Mouse (Mus musculus) liver, embryonic 16.5 days (tissue): ENCODE results near the gene Wdfy3. TPM values are rescaled to one million over a fixed set of nuclear protein-coding genes. Genes with fewer than 3 reads are reported as not detected.

Experiments
- ATAC-seq: fragments of 200-750 bp; cut with Nextera tagmentation; 2 replicates; pipeline ENCODE4 v1.8.0; 2017; ENCODE audit warnings: low read depth, mild to moderate bottlenecking, moderate number of reproducible peaks, moderate library complexity
- H3K27ac ChIP-seq: fragments of 300-500 bp; sonication (generic); 2 replicates; pipeline ENCODE4 v1.5.1; 2014; ENCODE audit warnings: mild to moderate bottlenecking, low read length
- H3K27me3 ChIP-seq: fragments of 300-500 bp; sonication (generic); 2 replicates; pipeline ENCODE4 v1.6.1; 2014; ENCODE audit warnings: low read depth, low read length, mixed read lengths; ENCODE audit not compliant: control insufficient read depth, insufficient read depth
- H3K36me3 ChIP-seq: fragments of 300-500 bp; sonication (generic); 2 replicates; pipeline ENCODE4 v1.6.1; 2014; ENCODE audit warnings: mild to moderate bottlenecking; ENCODE audit not compliant: control insufficient read depth, insufficient read depth
- H3K4me1 ChIP-seq: fragments of 300-500 bp; sonication (generic); 2 replicates; pipeline ENCODE4 v1.6.1; 2014; ENCODE audit warnings: low read depth, low read length, mixed read lengths; ENCODE audit not compliant: control insufficient read depth
- H3K4me2 ChIP-seq: fragments of 300-500 bp; sonication (generic); 2 replicates; pipeline ENCODE4 v1.6.1; 2014; ENCODE audit warnings: low read depth, low read length, mixed read lengths
- H3K4me3 ChIP-seq: fragments of 300-500 bp; sonication (generic); 2 replicates; pipeline ENCODE4 v1.5.1; 2014; ENCODE audit warnings: low read depth, mild to moderate bottlenecking, low read length
- H3K9ac ChIP-seq: fragments of 300-500 bp; sonication (generic); 2 replicates; pipeline ENCODE4 v1.6.1; 2014; ENCODE audit warnings: low read depth, low read length
- H3K9me3 ChIP-seq: fragments of 300-500 bp; sonication (generic); replicated peaks from 2 replicates; pipeline ENCODE4 v1.6.1; 2016; ENCODE audit warnings: low read length; ENCODE audit not compliant: control insufficient read depth
- WGBS: fragments of 180-500 bp; shearing (Covaris S2); extraction: QIAGEN DNeasy Blood & Tissue Kit; methylation state at CpG from one replicate; pipeline ENCODE4 v1.1.7; 2014; ENCODE audit not compliant: insufficient replicate concordance; 5-methylcytosine and 5-hydroxymethylcytosine counted together
- polyA plus RNA-seq: library from polyadenylated mRNA; unstranded; fragments of >200 nt; fragmentation: Nextera tagmentation; extraction: Ambion mirVana; gene quantifications from 2 replicates; pipeline ENCODE4 v1.2.1, GENCODE M21; 2015

The Wdfy3 gene
- polyA plus RNA-seq, 1 experiment from 2014 or later, result 4.4 TPM

DNA sequence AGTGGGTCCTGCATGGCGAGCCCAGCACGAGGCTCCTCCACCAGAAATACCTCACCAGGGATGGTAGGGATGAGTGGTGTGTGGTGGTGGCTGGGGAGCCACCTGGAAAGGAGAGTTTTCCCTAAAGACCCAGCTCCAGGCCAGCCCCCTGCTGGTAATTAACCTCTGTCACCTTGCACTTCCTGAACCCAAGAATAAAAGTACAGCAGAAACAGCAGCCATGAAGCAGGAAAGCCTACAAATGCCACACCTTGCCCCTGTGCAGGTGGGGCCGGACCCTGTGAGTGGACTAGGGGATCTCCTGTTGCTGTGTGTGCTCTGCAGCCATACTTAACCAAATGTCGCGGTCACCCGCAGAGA lies 247.4 kb downstream of the Wdfy3 start:
- no peak for ATAC-seq
- H3K9me3 ChIP-seq, result no peaks in the 10 kb centered on the region
- H3K4me3 ChIP-seq, result no peak overlapping the region
- H3K9ac ChIP-seq, result no peak overlapping the region
- peaks cover 7% of the 10 kb centered on the region for H3K4me1 ChIP-seq
- H3K36me3 ChIP-seq, result no peaks in the 10 kb centered on the region
- no peak overlapping the region for H3K27ac ChIP-seq
- 52% methylated on average over 6 of the region's 6 CpGs for WGBS
- H3K27me3 ChIP-seq, result no peaks in the 10 kb centered on the region; the same call in 1 of the 2 replicates
- no peak overlapping the region for H3K4me2 ChIP-seq

- Histone ChIP-seq H3K4me2 (no peak overlapping the region), H3K36me3 (no peaks in the 10 kb centered on the region), H3K4me3 (no peak overlapping the region), H3K9me3 (no peaks in the 10 kb centered on the region), H3K9ac (no peak overlapping the region), H3K27me3 (no peaks in the 10 kb centered on the region; the same call in 1 of the 2 replicates), H3K27ac (no peak overlapping the region), H3K4me1 (peaks cover 4% of the 10 kb centered on the region)
- 62% methylated on average over 17 of the region's 17 CpGs for WGBS
- no peak for ATAC-seq
These were observed 248.0 kb downstream of the Wdfy3 start for GRCm38 (mm10) chr5:101821491-101822310.

DNA sequence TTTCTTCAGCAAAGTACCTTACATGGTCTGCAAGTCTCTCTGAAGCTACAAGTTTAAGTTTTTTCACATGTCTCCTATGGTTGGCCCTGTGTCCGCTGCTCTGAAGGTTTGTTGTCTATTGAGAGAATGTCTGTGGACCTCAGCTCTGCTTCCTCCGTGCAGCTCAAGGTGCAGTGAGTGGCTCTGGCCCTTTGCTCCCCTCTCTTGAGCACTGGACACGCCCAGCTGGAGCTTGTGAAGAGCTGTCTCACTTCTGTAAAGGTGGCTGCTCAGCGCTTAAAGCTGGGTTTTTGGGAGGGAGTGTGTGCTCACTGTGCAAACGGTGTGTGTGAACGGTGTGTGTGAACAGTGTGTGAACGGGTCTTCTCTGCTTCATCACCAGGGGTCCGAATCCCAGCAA lies 248.7 kb downstream of the Wdfy3 start:
- no peak overlapping the region for H3K4me2 ChIP-seq
- H3K36me3 ChIP-seq, result no peaks in the 10 kb centered on the region
- H3K4me1 ChIP-seq, result no peaks in the 10 kb centered on the region
- H3K27me3 ChIP-seq, result no peaks in the 10 kb centered on the region; the same call in 1 of the 2 replicates
- H3K4me3 ChIP-seq, result no peak overlapping the region
- no peaks in the 10 kb centered on the region for H3K9me3 ChIP-seq
- no peak for ATAC-seq
- WGBS, result 55% methylated on average over 8 of the region's 8 CpGs
- no peak overlapping the region for H3K27ac ChIP-seq
- H3K9ac ChIP-seq, result no peak overlapping the region

DNA sequence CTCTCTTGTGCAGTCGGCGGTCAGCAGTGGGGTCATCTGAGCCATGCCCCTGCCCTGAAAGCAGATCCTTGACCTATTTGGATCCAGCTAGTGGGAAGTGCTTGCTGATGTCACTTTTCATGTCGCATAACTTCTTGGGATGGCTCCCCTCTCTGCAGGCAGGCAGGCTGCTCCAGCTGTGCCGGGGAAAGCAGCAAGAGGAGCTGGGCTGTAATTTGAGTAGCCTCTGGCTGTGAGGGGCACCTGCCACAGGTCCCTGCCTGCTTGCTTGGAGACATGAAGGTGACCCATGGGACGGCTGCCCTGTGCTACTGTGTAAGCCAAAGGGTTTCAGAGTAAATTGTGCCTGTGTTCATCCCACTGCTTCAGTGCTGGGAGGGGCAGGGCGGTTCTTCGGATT lies 249.9 kb downstream of the Wdfy3 start:
- H3K36me3 ChIP-seq, result no peaks in the 10 kb centered on the region
- no peak overlapping the region for H3K4me2 ChIP-seq
- 47% methylated on average over 7 of the region's 7 CpGs for WGBS
- no peaks in the 10 kb centered on the region for H3K9me3 ChIP-seq
- no peaks in the 10 kb centered on the region for H3K4me1 ChIP-seq
- no peak for ATAC-seq
- H3K27me3 ChIP-seq, result no peaks in the 10 kb centered on the region; the same call in 1 of the 2 replicates
- no peak overlapping the region for H3K9ac ChIP-seq
- H3K4me3 ChIP-seq, result no peak overlapping the region
- no peak overlapping the region for H3K27ac ChIP-seq

- no peak overlapping the region for H3K9ac ChIP-seq
- H3K27ac ChIP-seq, result no peak overlapping the region
- ATAC-seq, result no peak
- no peaks in the 10 kb centered on the region for H3K9me3 ChIP-seq
- 63% methylated on average over 10 of the region's 10 CpGs for WGBS
- H3K36me3 ChIP-seq, result no peaks in the 10 kb centered on the region
- no peak overlapping the region for H3K4me2 ChIP-seq
- no peaks in the 10 kb centered on the region for H3K4me1 ChIP-seq
- no peak overlapping the region for H3K4me3 ChIP-seq
- no peaks in the 10 kb centered on the region; the same call in 1 of the 2 replicates for H3K27me3 ChIP-seq
These were observed 250.5 kb downstream of the Wdfy3 start for GRCm38 (mm10) chr5:101819216-101819615.

DNA sequence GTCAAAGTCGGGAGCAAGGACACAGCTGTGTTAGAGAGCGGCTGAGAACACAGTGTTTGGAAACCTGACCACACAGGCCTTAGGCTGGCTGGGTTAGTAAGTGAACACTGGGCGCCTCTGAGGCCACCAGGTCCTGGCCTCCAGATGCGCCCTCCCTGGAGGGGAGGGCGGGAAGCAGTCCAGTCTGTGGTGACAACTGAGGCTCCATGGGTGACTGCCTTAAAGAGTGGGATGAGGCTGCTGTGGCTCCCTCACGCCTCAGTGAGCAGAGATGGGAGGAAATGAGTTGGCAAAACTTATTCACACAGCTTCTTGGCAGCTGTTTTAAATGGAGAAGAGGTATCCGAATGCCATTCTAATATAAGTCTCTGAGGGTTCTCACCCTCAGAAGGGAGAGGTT lies 252.9 kb downstream of the Wdfy3 start:
- Histone ChIP-seq H3K4me2 (no peak overlapping the region), H3K9ac (no peak overlapping the region), H3K4me3 (no peak overlapping the region), H3K27me3 (no peaks in the 10 kb centered on the region; the same call in 1 of the 2 replicates), H3K36me3 (no peaks in the 10 kb centered on the region), H3K27ac (no peak overlapping the region), H3K4me1 (no peaks in the 10 kb centered on the region), H3K9me3 (no peaks in the 10 kb centered on the region)
- no peak for ATAC-seq
- 29% methylated on average over 7 of the region's 7 CpGs for WGBS

GRCm38 (mm10) chr5:101811296-101812169 lies 258.2 kb downstream of the Wdfy3 start:
- H3K27ac ChIP-seq, result no peak overlapping the region
- H3K4me2 ChIP-seq, result no peak overlapping the region
- no peaks in the 10 kb centered on the region for H3K9me3 ChIP-seq
- H3K4me3 ChIP-seq, result no peak overlapping the region
- no peaks in the 10 kb centered on the region for H3K4me1 ChIP-seq
- no peak for ATAC-seq
- H3K36me3 ChIP-seq, result no peaks in the 10 kb centered on the region
- no peaks in the 10 kb centered on the region for H3K27me3 ChIP-seq
- 67% methylated on average over 6 of the region's 6 CpGs for WGBS
- H3K9ac ChIP-seq, result no peak overlapping the region

GRCm38 (mm10) chr5:101802358-101803022 lies 267.2 kb downstream of the Wdfy3 start:
- Histone ChIP-seq H3K4me1 (no peaks in the 10 kb centered on the region), H3K9ac (no peak overlapping the region), H3K27me3 (no peaks in the 10 kb centered on the region; the same call in 1 of the 2 replicates), H3K36me3 (no peaks in the 10 kb centered on the region), H3K27ac (no peak overlapping the region), H3K9me3 (no peaks in the 10 kb centered on the region), H3K4me3 (no peak overlapping the region), H3K4me2 (no peak overlapping the region)
- no peak for ATAC-seq
- WGBS, result 53% methylated on average over 9 of the region's 9 CpGs
